Mouse (Mus musculus): ENCODE data around the gene Olfr389.

The Olfr389 gene

DNA sequence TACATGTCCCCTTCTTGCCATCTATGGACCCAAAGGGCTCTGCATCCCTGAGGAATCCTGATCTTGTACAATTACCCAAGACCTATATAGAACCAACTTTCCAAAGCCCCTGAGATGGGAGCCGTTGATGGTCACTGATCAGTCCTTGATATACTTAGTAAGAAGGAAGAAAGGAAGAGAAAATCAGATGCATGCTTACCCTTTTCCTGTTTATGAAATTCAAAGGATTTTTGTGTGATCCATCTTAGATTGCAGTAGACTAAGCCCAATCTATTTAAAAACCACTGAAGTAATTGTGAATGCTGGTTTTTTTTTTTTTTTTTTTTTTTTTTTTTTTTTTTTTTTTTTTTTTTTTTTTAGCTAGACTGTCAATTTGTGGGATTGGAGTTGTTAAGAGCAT is at the start of gene Olfr389:
Gene Olfr389, minus strand, starts transcription at position 101 of the 400 bp plus-strand sequence.
- DNase-seq (ENCODE audit: low spot score), result no peak

DNA sequence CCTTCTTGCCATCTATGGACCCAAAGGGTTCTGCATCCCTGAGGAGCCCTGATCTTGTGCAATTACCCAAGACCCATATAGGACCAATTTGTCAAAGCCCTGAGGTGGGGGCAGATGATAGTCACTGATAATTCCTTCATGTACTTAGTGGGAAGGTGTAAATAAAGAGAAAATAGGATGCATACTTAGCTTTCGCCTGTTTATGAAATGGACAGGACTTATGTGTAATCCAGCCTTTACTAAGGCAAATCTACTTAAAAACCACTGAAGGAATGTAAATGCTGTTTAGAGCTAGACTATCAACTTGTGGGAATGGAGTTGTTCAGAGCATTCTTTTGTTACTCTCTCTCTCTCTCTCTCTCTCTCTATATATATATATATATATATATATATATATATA is 36.4 kb upstream of the Olfr389 start, which contains the start of gene Olfr392:
Gene Olfr392, minus strand, starts transcription at position 101 of the 400 bp plus-strand sequence.
- no peak for DNase-seq (ENCODE audit: low spot score)

DNA sequence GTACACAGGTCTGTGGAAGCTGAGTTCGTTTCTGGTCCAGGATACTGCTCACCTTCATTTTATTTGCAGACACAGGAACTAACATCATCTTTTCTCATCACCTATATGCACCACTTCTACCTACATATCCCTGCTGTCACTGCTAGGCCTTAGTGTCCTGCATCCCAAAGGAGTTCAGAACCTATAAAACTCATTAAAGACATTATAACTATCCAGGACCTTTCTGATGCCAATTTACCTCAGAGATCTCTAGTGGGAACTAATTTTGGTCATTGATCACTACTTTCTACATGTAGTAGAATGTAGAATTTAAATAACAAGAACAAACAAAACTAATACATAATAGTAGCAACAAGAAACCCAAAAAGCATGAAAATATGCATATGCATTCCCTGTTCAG is 22.4 kb upstream of the Olfr389 start, which contains the start of gene Olfr391-ps:
Gene Olfr391-ps, minus strand, starts transcription at position 101 of the 400 bp plus-strand sequence.
- DNase-seq (ENCODE audit: low spot score), result no peak

DNA sequence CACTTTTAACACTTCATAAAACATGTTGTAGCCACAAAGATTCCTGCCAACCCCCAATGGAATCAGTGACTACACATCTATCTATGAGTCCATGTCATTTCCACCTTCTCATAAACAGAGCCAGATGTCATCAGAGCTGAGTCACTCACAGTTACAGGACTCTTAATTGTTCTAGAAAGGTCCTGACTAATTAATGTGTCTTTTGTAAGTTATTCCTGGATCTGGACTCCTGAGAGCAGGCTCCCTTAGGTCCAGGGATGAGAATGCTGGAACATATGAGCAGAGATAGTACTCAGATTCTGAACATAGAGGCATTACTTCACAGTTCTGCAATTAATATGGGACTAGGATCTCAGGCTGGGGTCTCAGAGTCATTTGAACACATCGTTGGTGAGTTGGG is 2.2 kb upstream of the Olfr389 start, which contains the start of gene Olfr390:
Gene Olfr390, plus strand, starts transcription at position 301 of the 400 bp plus-strand sequence.
- no peak for DNase-seq (ENCODE audit: low spot score)

DNA sequence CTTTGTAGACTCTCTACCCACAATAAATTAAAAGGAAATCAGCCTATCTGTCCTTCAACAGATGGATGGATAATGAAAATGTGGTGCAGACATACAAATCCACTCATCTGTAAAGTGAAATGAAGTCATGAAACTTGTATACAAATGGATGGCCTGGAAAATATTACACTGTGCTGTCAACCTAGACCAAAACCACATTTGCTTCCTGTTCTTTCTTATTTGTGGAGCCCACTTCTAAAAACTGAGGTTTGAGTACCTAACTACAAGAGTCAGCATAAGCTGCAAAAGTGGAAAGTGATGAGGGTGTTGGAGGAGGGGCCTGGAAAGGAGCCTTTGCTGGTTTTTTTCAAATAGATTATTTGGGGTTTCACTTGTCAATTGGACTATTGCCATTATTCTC is 21.4 kb downstream of the Olfr389 start:
- no peak for DNase-seq (ENCODE audit: low spot score)
